Mouse (Mus musculus): Measurements from ENCODE around the gene Wdsub1.

The Wdsub1 gene

DNA sequence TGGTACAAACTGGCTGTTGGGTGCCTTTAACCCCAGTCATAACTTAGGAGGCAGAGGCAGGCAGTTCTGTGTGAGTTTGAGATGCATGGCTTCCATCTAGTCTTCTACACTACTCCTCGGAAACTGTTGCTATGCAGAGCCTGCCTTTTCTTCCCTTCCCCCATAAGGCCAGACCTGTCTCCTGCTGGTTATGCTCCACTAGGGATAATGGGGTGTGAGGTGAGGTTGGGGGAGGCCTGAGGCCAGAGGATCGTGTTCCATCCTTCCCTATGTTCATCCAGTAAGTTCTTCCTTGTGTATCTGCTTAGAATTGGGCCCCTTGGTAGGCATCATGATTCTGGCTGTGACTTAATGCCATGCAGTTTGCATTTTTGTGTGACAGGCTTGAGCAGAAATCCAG lies 76.8 kb downstream of the Wdsub1 start:
- DNase-seq (ENCODE audit: low spot score), result no peak

DNA sequence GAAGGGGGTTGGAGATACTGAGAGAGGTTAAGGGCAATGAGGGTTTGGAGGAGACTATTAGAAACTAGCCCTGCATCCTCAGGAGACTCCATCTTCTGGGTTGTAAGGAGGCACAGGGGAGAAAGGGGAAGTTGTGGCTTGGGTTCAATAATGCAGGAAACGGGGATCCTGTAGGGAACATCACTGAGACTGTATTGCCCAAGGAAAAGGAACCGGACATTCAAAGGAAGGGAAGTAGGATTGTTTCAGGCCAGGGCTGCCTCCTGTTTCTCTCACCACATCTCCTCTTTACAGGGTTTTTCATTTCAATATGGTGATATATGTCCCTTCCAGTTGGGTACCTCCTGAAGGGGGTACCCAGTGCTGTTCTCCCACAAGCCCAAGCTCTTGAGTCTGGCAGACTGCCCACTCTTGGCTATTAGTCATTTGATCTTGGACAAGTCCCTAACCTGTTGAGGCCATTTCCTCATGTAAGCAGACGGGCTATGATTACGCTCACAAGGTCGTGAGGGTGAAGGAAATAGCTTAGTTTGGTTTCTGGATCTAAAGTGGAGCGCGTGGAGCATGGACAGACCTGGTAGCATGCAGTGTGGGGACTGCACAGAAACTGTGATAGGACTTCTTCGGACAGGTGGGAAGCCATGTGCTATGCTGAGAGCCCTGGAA lies 79.5 kb downstream of the Wdsub1 start:
- DNase-seq (ENCODE audit: low spot score), result no peak
